Mouse (Mus musculus) heart, embryonic 16.5 days (tissue): ENCODE data around the gene Supt3. TPM values are rescaled to one million over a fixed set of nuclear protein-coding genes. Genes with fewer than 3 reads are reported as not detected.

ENCODE experiments used
- ATAC-seq: fragments of 200-750 bp; cut with Nextera tagmentation; replicated peaks from 2 replicates; pipeline ENCODE4 v1.8.0; 2017; ENCODE audit warnings: moderate number of reproducible peaks; ENCODE audit not compliant: insufficient read depth, low FRiP score; ENCODE audit errors: extremely low read depth
- H3K27ac ChIP-seq: fragments of 300-500 bp; sonication (generic); 2 replicates; pipeline ENCODE4 v1.5.1; 2014; ENCODE audit warnings: mild to moderate bottlenecking, low read length, control low read depth, moderate library complexity
- H3K27me3 ChIP-seq: fragments of 300-500 bp; sonication (generic); 2 replicates; pipeline ENCODE4 v1.6.1; 2014; ENCODE audit warnings: low read length, mixed read lengths; ENCODE audit not compliant: control insufficient read depth, insufficient read depth
- H3K36me3 ChIP-seq: fragments of 300-500 bp; sonication (generic); 2 replicates; pipeline ENCODE4 v1.6.1; 2014; ENCODE audit not compliant: control insufficient read depth, insufficient read depth
- H3K4me1 ChIP-seq: fragments of 300-500 bp; sonication (generic); 2 replicates; pipeline ENCODE4 v1.6.1; 2014; ENCODE audit warnings: low read length, mixed read lengths; ENCODE audit not compliant: control insufficient read depth, insufficient read depth
- H3K4me2 ChIP-seq: fragments of 300-500 bp; sonication (generic); 2 replicates; pipeline ENCODE4 v1.6.1; 2014; ENCODE audit warnings: low read depth, mild to moderate bottlenecking, control low read depth, low read length
- H3K4me3 ChIP-seq: fragments of 300-500 bp; sonication (generic); 2 replicates; pipeline ENCODE4 v1.5.1; 2014; ENCODE audit warnings: mild to moderate bottlenecking, control low read depth, low read length
- H3K9ac ChIP-seq: fragments of 300-500 bp; sonication (generic); 2 replicates; pipeline ENCODE4 v1.6.1; 2014; ENCODE audit warnings: low read length, control low read depth
- H3K9me3 ChIP-seq: fragments of 300-500 bp; sonication (generic); replicated peaks from 2 replicates; pipeline ENCODE4 v1.6.1; 2016; ENCODE audit warnings: low read length; ENCODE audit not compliant: control insufficient read depth
- WGBS: fragments of 180-500 bp; shearing (Covaris S2); extraction: QIAGEN DNeasy Blood & Tissue Kit; methylation state at CpG from one replicate; pipeline ENCODE4 v1.1.7; 2014; 5-methylcytosine and 5-hydroxymethylcytosine counted together
- polyA plus RNA-seq: library from polyadenylated mRNA; unstranded; fragments of >200 nt; fragmentation: Nextera tagmentation; extraction: Ambion mirVana; gene quantifications from 2 replicates; pipeline ENCODE4 v1.2.1, GENCODE M21; 2015

The Supt3 gene
- polyA plus RNA-seq, 1 experiment from 2014 or later, result 24.3 TPM

- Histone ChIP-seq H3K36me3 (no peaks in the 10 kb centered on the region), H3K4me1 (peaks cover 4% of the 10 kb centered on the region), H3K27ac (no peak overlapping the region), H3K9me3 (no peaks in the 10 kb centered on the region), H3K27me3 (no peaks in the 10 kb centered on the region), H3K9ac (no peak overlapping the region), H3K4me3 (no peak overlapping the region), H3K4me2 (no peak overlapping the region)
- ATAC-seq, result no peak
- WGBS, result 79% methylated on average over 4 of the region's 4 CpGs
Observed at GRCm38 (mm10) chr17:44842184-44842583, 65.2 kb downstream of the Supt3 start.

GRCm38 (mm10) chr17:44863165-44863564 is 86.2 kb downstream of the Supt3 start:
- H3K9me3 ChIP-seq, result no peaks in the 10 kb centered on the region
- H3K4me2 ChIP-seq, result no peak overlapping the region
- H3K4me1 ChIP-seq, result no peaks in the 10 kb centered on the region
- no peak for ATAC-seq
- no peaks in the 10 kb centered on the region for H3K27me3 ChIP-seq
- no peaks in the 10 kb centered on the region for H3K36me3 ChIP-seq
- no peak overlapping the region for H3K27ac ChIP-seq
- WGBS, result 89% methylated on average over 6 of the region's 6 CpGs
- H3K9ac ChIP-seq, result no peak overlapping the region
- H3K4me3 ChIP-seq, result no peak overlapping the region

GRCm38 (mm10) chr17:44893592-44893991 is 116.6 kb downstream of the Supt3 start:
- Histone ChIP-seq H3K4me3 (no peak overlapping the region), H3K4me1 (no peaks in the 10 kb centered on the region), H3K9ac (no peak overlapping the region), H3K27ac (no peak overlapping the region), H3K9me3 (no peaks in the 10 kb centered on the region), H3K36me3 (no peaks in the 10 kb centered on the region), H3K4me2 (no peak overlapping the region), H3K27me3 (no peaks in the 10 kb centered on the region)
- ATAC-seq, result no peak
- 38% methylated on average over 1 of the region's 1 CpGs for WGBS

GRCm38 (mm10) chr17:44943536-44944090 is 166.7 kb downstream of the Supt3 start:
- H3K9ac ChIP-seq, result no peak overlapping the region
- H3K4me2 ChIP-seq, result no peak overlapping the region
- H3K4me3 ChIP-seq, result no peak overlapping the region
- no peaks in the 10 kb centered on the region for H3K27me3 ChIP-seq
- ATAC-seq, result no peak
- no peaks in the 10 kb centered on the region for H3K9me3 ChIP-seq
- no peak overlapping the region for H3K27ac ChIP-seq
- 60% methylated on average over 4 of the region's 4 CpGs for WGBS
- H3K4me1 ChIP-seq, result peaks cover 3% of the 10 kb centered on the region; the same call in 1 of the 2 replicates
- no peaks in the 10 kb centered on the region for H3K36me3 ChIP-seq

GRCm38 (mm10) chr17:44945333-44945732 is 168.4 kb downstream of the Supt3 start:
- no peaks in the 10 kb centered on the region for H3K36me3 ChIP-seq
- no peak overlapping the region for H3K4me2 ChIP-seq

GRCm38 (mm10) chr17:44948321-44948720 is 171.4 kb downstream of the Supt3 start:
- peaks cover 3% of the 10 kb centered on the region; the same call in 1 of the 2 replicates for H3K4me1 ChIP-seq
- H3K9me3 ChIP-seq, result no peaks in the 10 kb centered on the region
- ATAC-seq, result no peak
- 61% methylated on average over 3 of the region's 3 CpGs for WGBS
- no peak overlapping the region for H3K27ac ChIP-seq
- H3K36me3 ChIP-seq, result no peaks in the 10 kb centered on the region
- no peak overlapping the region for H3K4me2 ChIP-seq
- no peak overlapping the region for H3K9ac ChIP-seq
- H3K4me3 ChIP-seq, result no peak overlapping the region
- H3K27me3 ChIP-seq, result no peaks in the 10 kb centered on the region

More at GRCm38 (mm10) chr17:44945333-44945732, 168.4 kb downstream of the Supt3 start:
- WGBS, result 84% methylated on average over 5 of the region's 5 CpGs
- Histone ChIP-seq H3K4me1 (peaks cover 3% of the 10 kb centered on the region; the same call in 1 of the 2 replicates), H3K9me3 (no peaks in the 10 kb centered on the region), H3K27ac (no peak overlapping the region), H3K9ac (no peak overlapping the region), H3K4me3 (no peak overlapping the region), H3K27me3 (no peaks in the 10 kb centered on the region)
- no peak for ATAC-seq

- 80% methylated on average over 2 of the region's 2 CpGs for WGBS
- H3K36me3 ChIP-seq, result no peaks in the 10 kb centered on the region
- no peak overlapping the region for H3K4me2 ChIP-seq
- no peaks in the 10 kb centered on the region for H3K9me3 ChIP-seq
- H3K4me3 ChIP-seq, result no peak overlapping the region
- no peak for ATAC-seq
- H3K27ac ChIP-seq, result no peak overlapping the region
- no peak overlapping the region for H3K9ac ChIP-seq
- peaks cover 2% of the 10 kb centered on the region; the same call in 1 of the 2 replicates for H3K4me1 ChIP-seq
- no peaks in the 10 kb centered on the region for H3K27me3 ChIP-seq
Observed at GRCm38 (mm10) chr17:44956671-44957070, 179.7 kb downstream of the Supt3 start.

GRCm38 (mm10) chr17:44963051-44963798 is 186.3 kb downstream of the Supt3 start:
- Histone ChIP-seq H3K27me3 (no peaks in the 10 kb centered on the region), H3K27ac (no peak overlapping the region), H3K4me2 (no peak overlapping the region), H3K9me3 (no peaks in the 10 kb centered on the region), H3K4me3 (no peak overlapping the region), H3K4me1 (no peaks in the 10 kb centered on the region), H3K9ac (no peak overlapping the region), H3K36me3 (no peaks in the 10 kb centered on the region)
- ATAC-seq, result no peak
- 70% methylated on average over 6 of the region's 6 CpGs for WGBS

GRCm38 (mm10) chr17:44967186-44967585 is 190.2 kb downstream of the Supt3 start:
- ATAC-seq, result no peak
- WGBS, result 94% methylated on average over 1 of the region's 1 CpGs
- no peak overlapping the region for H3K9ac ChIP-seq
- H3K4me2 ChIP-seq, result no peak overlapping the region
- no peak overlapping the region for H3K27ac ChIP-seq
- H3K27me3 ChIP-seq, result no peaks in the 10 kb centered on the region
- no peak overlapping the region for H3K4me3 ChIP-seq
- no peaks in the 10 kb centered on the region for H3K9me3 ChIP-seq
- no peaks in the 10 kb centered on the region for H3K36me3 ChIP-seq
- H3K4me1 ChIP-seq, result peaks cover 7% of the 10 kb centered on the region
